Mouse (Mus musculus) adrenal gland, postnatal 4 days (tissue): Measurements from ENCODE around the gene Ciz1. TPM values are rescaled to one million over a fixed set of nuclear protein-coding genes. Genes with fewer than 3 reads are reported as not detected.

Source experiments
- DNase-seq, 2 experiments: peaks; one replicate each; pipeline ENCODE4 v3.0.0; 2021 to 2022; ENCODE audit warnings: low spot score in 2 of 2, mixed read lengths in 2 of 2
- total RNA-seq, 2 experiments: library from RNA; stranded (reverse); gene quantifications; 2 replicates each; pipeline ENCODE4 v1.2.3; 2021

The Ciz1 gene
- total RNA-seq, 2 experiments from 2014 or later: 97.7 to 106 TPM

DNA sequence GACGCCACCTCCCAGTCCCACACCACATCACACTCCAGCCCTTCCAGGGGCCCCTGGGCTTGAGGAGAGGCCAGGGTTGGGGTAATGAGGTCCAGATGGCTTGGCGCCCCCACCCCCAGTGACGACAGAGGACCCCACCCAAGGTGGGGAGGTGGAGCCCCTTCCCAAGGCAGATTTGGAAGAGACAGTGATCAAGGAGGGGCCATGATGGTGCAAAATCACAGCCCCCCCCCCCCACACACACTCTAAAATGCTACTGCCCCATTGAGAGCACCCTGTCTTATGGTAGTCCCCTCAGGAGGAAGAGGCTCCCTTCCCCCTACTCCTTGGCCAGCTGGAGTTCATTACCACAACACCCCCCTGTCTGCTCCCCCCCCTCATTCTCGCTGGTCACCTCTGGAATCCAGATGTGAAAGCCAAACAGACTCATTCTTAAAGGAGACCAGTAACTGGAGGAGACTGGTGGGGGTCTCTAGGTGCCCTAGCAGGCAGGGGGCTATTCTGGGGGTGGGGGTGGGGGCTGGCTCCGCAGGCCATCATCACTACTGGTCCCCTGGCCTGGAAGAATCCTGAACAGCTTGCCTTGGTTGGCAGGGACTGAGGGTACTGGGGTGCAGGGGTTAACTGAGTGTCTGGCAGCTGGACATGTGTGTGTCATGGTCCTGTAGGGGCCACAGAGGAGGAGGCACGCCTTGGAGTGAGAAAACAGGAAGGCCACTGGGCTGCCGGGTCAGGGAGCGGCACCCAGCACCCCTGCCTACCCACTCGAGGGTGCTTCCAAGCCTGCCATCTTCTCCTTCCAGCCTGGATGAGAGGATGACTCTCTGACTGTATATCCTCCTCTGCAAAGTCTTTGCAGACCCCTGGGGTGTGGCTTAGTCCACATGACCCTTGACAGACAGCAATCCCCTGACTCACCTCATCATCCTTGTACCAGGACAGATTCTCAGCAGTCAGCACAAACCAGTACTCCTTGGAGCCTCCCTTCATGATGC, 32.2 kb upstream of the Ciz1 start:
- no peak for DNase-seq

DNA sequence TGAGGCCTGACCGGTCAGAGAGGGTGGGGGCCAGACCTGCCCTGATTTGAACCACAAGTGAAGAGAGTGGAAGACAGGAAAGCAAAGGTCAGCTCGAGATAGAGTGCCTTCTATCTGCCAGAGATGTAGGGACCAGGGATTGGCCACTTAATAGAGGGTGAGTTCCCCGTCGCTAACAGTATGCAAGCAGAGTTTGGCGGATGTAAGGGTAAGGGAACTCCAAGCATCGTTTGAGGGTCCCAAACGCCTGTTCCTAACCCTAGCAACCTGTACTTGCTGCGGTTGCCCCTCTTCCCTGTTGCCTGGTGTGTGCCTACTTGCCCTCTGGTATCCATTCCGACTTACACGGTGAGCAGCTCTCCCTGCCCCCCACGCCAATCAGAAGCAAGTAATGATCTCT, 31.4 kb upstream of the Ciz1 start:
- DNase-seq: no peak

DNA sequence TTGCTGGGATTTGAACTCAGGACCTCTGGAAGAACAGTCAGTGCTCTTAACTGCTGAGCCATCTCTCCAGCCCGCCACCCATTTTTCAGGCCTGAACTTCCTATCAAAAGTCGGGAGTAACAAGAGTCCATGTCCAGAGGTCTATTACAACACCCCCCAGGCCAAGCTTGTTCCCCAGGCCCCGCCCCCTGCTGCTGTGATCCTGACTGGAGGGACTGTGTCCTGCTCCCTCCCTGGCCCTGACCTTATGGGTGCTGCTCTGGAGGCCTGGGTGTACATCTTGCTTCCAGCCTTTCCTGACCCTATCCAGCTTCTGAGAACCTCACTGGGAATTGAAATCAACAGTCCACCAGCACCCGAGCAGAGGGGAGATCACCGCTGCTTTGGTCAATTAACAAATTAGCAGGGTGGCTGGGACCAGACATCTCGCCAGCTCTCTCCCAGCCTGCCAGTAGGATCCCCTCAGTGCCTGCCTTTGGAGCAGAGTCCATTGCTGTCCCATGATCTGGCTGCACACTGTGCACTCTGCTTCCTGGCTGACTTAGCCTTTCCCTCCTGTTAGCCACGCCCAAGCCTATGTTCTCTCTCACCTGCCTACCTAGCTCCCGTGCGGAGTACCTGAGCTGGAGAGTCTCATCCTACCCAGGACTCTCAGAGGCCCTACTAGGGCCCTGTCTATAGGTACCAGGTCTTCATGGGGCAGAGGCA, 30.4 kb upstream of the Ciz1 start:
- DNase-seq: no peak

DNA sequence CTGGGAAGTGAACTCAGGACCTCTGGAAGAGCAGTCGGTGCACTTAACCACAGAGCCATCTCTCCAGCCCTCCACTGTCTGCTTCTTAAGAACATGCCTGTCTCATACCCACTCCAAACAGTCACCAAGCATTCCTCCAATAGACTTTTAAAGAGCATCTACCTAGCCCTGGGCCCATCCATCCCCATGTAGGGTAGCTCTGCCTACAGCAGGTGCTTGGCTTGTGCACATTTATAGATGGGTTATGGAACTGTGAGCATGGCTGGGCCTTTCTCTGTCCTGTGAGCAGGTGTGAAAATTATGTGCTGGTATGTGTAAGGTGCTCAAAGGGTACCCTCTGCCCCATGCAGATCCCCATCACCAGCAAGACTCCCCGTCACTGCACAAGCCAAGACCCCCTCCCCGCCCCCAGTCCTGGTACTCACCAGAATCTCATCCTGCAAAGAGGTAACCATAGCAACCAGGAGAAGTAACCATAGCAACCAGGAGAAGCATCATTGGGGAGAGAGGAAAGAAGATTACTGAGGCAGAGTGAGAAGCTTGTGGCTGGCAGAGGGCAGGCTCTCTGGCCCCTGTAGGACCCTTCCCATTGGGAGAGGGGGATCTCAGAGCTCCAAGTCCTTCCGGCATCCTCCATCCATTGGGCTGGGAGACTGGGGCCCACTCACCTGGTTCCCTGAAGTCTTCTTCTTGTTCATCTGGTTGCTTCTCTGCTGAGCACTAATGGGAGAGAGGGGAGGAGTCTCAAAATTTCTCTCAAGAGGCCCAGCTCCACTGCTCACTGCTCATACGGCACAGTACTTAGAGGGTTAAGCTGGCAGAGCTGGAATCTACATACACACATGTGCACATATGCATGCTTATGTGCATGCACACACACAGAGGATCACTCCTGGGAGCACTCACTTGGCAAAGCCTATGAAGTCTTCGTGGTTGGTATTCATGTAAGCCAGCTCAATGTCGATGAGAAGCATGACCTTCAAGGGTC, 29.1 kb upstream of the Ciz1 start:
- DNase-seq: no peak

DNA sequence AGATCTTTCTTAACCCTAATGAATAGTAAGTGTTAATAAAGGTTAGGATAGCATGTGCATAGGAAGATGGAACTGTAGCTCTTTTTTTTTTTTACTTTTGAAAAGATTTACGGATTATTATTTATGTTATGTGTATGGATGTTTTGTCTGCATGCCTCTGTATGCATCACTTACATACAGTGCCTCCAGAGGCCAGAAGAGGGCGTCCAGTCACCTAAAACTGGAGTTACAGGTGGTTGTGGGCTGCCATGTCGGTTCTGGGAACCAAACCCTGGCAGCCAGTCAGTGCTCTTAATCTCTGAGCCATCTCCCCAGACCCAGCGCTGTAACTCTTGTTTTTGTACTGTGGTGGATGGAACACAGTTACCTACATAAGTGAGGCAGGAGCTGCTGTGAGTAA, 27.8 kb upstream of the Ciz1 start:
- no peak for DNase-seq

DNA sequence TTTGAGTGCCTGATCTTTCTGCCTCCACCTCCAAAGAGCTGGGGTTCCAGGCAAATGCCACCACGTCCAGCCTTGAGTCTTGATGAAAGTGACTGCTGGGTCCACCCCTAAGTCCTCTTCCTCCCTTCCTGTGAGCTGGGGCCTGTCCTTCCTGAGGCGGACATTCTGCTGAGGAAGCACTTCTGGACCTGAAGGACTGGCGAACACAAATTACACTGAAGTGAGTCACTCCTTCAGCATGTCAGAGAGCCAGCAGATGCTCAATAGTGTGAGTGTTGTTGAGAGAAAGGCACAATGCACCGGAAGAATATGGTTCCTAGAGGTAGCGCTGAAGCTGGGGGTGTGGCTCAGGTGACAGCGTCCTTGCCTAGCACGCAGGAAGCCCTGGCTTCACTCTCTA, 26.8 kb upstream of the Ciz1 start:
- no peak for DNase-seq

DNA sequence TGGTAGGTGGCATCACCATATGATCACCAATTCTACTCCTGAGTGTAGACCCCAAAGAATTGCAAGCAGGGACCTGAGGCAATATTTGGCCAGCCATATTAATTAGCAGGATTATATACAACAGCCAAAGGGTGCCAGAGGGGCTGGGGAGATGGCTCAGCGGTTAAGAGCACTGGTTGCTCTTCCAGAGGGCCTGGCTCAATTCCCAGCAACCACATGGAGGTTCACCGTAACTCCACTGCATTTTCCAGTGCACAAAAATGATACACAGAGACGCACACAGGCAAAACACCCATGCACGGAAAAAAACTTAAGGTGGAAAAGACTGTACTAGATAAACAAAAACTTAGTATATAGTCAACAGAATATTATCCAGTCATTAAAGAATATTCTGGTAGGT, 24.9 kb upstream of the Ciz1 start:
- DNase-seq: no peak

DNA sequence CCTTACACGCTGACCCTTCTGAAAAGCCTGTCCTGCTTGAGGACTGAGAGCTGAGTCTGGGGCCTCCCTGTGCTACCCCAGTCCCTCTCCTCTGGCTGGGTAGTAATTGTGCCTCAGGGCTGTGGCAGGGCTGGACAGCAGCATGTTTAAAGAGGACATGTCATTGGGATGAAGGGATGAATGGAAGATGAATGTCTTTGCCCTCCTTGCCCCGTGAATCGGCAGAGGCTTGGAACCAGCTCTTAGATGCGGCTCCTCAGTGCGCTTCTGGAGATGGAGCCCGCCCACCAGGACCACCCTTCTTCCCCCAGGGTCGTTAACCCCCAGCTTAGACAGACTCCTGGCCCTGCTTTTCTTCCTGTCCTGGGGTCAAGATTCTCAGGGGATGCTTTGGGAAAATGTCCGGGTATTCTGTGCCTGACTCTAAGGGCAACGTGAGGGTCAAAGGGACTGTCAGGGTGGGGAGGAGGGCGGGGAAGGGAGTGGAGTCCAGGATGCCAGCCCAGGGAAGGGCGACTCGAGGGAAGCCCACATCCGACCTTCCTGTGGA, 23.1 kb upstream of the Ciz1 start:
- DNase-seq: no peak

DNA sequence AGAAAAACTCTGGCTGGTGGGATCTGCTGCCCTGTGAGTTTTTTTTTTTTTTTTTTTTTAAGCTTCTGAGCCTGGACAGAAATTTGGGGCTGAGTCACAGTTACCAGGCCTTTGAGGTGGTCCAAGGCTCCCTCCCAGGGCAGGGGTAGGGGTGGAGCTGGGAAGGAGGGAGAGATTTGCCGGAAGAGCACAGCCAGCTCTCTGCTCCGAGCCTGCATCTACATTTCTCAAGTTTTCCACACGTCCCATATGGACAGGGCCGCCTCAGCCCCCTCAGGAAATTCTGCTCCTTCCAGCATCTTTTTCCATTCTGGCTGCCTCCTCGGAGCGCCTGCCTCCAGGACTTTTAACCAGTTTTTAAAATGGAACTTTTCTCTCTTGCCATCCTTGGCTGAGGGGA, 22.6 kb upstream of the Ciz1 start:
- no peak for DNase-seq

DNA sequence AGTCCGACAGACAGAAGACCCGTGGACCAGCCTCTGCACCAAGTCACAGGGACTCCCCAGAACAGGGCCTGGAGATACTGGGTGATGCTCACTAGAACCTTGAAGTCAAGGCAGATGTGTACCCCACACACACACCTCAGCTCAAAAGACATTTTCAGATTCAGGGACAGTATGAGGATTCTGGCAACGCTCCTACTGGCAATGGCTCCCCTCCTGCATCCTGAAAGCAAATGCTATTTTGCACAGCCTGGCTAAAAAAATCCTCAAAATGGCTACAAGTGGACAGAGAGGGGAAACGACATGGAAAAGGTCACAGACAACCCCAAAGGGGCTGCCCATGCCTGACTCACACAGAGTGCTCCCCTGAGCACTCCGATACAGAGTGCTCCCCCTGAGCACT, 20.0 kb upstream of the Ciz1 start:
- no peak for DNase-seq

DNA sequence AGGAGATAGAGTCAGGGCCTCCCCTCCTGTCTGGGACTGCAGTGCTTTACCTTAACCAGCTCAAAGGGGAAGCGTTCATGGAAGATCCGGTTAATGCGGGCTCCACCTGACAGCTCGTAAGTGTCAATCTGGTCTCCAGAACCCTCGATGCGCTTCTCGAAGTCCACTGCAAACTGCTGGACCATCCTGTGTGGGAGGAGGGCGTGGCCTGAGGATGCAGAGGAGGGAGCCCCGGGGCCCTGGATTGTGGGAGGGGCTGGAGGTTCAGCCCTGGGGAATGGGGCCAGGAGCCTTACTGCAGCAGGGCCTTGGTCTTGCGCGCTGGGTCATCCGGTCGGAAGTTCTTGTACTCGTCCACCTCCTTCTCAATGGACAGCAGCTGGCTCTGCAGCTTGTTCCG, 16.2 kb upstream of the Ciz1 start:
- DNase-seq: no peak

DNA sequence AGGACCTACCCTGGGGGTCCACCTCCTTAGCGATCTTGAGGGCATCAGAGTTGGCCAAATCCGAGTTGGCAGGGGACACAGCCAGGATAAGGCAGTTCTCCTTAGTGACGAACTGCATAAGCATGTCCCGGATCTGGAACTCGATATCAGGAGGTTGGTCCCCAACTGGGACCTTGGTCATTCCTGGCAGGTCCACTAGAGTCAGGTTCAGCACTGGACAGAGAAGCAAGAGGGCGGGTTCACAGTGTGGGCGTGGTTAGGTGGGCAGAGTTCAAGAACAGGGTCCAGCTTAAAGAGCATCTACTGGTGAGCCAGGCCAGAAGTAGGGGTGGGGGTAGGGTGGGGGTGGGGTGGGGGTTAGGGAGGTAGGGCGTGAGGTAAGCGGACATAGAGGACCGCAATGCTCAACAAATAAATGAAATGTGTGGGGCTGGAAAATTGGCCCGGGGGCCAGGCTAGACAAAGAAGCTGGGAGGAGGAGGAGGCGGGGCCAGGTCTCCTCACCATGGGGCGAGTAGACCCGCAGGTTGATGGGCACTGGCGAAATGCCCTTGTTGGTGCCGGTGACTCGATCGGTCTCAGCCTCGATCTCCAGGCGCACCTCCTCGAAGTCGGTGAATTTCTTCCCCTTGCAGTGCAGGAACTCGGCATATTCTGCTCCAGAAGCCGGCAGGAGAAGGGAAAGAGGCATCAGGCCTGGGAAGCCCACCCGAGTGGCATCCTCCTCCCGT, 12.1 kb upstream of the Ciz1 start:
- DNase-seq: no peak

DNA sequence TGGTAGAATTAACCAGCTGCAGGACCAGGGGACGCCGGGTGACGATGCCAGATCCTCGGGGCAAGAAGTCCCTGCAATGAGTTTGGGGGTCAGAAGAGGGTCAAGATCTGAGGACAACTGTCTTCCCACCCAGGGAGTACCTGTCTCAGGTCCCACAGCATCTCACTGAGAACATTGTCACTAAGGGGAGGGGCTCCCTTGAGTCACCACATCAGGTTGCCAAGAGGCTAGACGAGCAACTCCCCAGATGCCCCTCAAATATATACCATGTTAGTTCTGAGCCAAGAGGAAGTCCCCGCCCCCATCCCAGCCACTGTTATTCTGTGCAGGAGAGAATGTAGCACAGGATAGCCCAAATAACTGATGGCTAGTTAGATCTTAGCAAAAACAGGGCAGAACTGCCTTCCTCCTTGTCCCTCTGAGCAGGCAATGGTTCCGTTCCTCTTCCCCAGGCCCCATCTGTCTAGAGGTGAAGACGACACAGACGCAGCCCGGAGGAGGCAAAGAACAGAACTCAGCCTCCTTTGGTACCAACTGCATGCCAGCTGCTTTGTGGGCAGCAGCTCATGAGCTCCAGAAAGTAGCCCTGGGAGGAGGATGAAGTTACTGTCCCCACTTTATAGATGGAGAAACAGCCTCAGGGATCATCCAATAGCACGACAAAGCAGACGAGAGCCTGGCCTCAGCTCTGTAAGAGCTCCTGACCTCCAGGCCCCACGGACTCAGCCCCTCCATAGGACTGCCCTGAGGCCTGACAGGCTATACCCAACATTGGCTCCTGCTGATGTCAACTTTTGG, 11.1 kb upstream of the Ciz1 start:
- no peak for DNase-seq

DNA sequence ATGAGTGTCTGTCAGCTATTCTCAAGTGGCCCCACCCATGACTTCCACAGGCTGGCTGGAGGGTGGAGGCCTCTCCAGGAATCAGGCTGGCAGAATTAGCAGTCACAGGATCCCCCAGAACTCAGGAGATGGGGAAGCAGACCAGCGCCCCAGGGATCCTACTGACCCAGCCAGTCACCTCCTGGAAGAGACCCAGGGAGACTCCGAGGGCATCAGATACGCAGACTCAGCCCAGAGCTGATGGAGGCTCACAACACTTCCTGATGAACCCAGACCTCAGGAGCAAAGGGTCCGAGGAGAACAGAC, 10.5 kb upstream of the Ciz1 start:
- no peak for DNase-seq

DNA sequence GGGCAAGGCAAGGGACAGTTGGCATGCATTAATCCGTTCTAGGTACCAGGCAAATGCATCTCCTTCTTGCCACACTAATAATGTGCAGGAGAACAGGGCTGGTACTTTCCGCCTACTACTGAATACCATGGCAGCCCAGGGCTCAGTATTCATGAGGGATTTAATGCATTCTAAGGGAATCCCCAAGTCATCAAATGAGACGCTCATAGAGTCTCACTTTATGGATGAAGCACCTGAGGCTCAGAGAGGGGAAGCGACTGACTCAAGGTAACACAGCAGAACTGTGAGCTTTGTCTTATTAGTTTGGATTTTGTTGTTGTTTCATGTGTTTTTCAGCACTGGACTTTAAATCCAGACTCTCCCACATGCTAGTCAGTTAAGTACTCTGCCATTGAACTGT, 10.1 kb upstream of the Ciz1 start:
- no peak for DNase-seq

DNA sequence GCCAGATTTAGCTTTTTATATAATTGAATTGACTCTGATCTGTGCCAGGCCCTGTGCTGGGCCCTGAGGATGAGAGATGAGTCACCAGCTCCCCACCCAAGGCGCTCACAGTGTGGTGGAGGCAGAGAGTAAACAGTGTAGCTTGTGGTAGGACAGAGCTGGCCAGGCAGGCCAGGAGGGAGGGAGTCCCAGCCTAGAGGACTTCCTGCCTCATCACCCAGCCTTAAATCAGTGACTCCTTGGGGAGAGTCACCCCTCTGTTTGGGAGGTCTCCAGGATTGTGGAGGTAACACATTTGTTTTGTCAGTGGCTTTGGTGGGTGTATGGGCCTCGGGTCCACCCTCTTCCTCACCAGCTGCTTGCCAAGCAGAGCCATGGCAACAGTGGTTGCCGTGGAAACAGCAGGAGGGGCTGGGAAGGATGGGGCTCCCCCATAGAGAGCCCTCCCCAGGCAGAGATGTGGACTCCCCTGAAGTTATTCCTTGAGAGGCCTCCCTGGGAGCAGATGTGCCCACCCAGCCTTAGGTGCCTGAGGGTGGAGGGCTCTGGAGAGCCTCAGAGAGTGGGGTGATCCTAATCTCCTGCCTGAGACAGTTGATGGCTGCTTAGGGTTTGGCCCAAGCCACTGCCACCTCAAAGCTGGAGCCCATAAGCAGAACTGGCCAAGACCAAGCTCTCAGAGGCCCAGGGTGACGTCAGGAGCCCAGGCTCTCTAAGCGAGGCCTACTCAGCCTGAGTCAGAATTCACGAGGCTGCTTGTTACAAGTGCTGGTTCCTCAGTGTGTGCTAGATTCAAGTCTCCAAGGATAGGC, 9.4 kb upstream of the Ciz1 start:
- DNase-seq: no peak

DNA sequence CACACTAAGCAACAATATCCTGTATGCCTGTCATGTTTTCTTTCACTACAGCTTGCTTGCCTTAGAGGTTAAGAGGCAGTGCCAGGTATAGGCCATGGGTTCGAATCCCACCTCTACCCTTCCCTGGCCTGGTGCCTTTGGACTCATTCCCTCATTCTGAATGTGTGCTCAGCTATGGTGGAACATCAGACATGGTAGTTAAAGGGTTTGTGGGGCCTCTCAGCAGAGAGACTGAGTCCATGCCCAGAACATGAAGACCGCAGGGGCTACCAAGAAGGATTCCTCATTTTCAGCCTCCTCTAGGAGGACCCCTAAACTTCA, 8.8 kb upstream of the Ciz1 start:
- DNase-seq: no peak

DNA sequence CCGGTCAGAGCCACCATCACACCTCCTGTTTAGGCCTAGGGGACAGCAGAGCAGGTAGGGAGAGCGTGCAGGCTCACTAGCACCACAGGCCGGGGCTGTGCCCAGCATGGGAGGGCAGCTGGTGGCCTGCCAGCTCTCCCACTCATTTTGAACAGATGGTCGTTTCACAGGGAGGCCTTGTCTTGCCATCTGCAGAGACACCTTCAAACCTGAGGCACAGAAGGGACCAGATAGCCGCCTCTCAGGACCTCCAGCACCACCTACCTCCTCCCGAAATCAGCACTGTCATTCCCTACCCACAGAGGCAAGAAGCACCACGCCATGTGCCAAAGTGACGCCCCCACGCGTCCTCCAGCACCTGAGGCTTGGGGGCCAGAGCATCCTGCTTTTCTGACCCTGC, 8.1 kb upstream of the Ciz1 start:
- no peak for DNase-seq
